Mouse (Mus musculus) MEL (cell line): ENCODE measurements at regions not wholly inside any gene's neighbourhood (a gene's known extent, or its start where the extent isn't known, plus 50 kb on each side); places are given as distances from the start of the nearest gene placed in this dataset.

ENCODE experiments used
- DNase-seq: peaks from one replicate; pipeline ENCODE4 v3.0.0; 2011; ENCODE audit warnings: low read depth, low spot score
- H3K27ac ChIP-seq: 2 replicates; pipeline ENCODE4 v1.5.1; 2012; ENCODE audit warnings: low read depth, mild to moderate bottlenecking, control low read depth, low read length, moderate library complexity; ENCODE audit not compliant: control insufficient read depth
- H3K27me3 ChIP-seq, 2 experiments: fragments of 150-350 bp in 1 of 2; sonication (generic) in 1 of 2; 2 replicates each; pipeline ENCODE4 v1.6.1; 2012; ENCODE audit warnings: low read length in 2 of 2, mild to moderate bottlenecking in 2 of 2, improper control_type of control experiment in 1 of 2, moderate library complexity in 1 of 2; ENCODE audit not compliant: insufficient read depth in 2 of 2, control insufficient read depth in 1 of 2
- H3K36me3 ChIP-seq, 2 experiments: 2 replicates each; pipeline ENCODE4 v1.6.1; 2012 to 2014; ENCODE audit warnings: low read length in 2 of 2, improper control_type of control experiment in 1 of 2, inconsistent platforms in 1 of 2, mild to moderate bottlenecking in 1 of 2; ENCODE audit not compliant: insufficient read depth in 2 of 2, control insufficient read depth in 1 of 2
- H3K4me1 ChIP-seq, 2 experiments: fragments of 150-350 bp in 1 of 2; sonication (generic) in 1 of 2; 2 replicates each; pipeline ENCODE4 v1.6.1; 2012; ENCODE audit warnings: low read length in 2 of 2, improper control_type of control experiment in 1 of 2, mild to moderate bottlenecking in 1 of 2; ENCODE audit not compliant: insufficient read depth in 2 of 2, control insufficient read depth in 1 of 2
- H3K4me3 ChIP-seq, 2 experiments: fragments of 150-350 bp in 1 of 2; sonication (generic) in 1 of 2; 2 replicates each; pipeline ENCODE4 v1.5.1; 2012; ENCODE audit warnings: low read depth in 2 of 2, low read length in 2 of 2, mild to moderate bottlenecking in 2 of 2, moderate library complexity in 2 of 2, control low read depth in 1 of 2, improper control_type of control experiment in 1 of 2; ENCODE audit not compliant: control insufficient read depth in 1 of 2, insufficient read depth in 1 of 2
- H3K79me2 ChIP-seq: 2 replicates; pipeline ENCODE4 v1.6.1; 2012; ENCODE audit warnings: mild to moderate bottlenecking, low read length, moderate library complexity; ENCODE audit not compliant: control insufficient read depth, poor library complexity, insufficient read depth
- H3K9ac ChIP-seq: 2 replicates; pipeline ENCODE4 v1.6.1; 2012; ENCODE audit warnings: low read depth, mild to moderate bottlenecking, control low read depth, low read length, moderate library complexity; ENCODE audit not compliant: control insufficient read depth, poor library complexity, severe bottlenecking
- H3K9me3 ChIP-seq: fragments of 150-350 bp; sonication (generic); replicated peaks from 2 replicates; pipeline ENCODE4 v1.6.1; 2012; ENCODE audit warnings: mild to moderate bottlenecking, low read length, improper control_type of control experiment, moderate library complexity; ENCODE audit not compliant: insufficient read depth
- CHD1 ChIP-seq: IDR thresholded peaks from 2 replicates; pipeline ENCODE4 v1.6.1; 2012; ENCODE audit warnings: low read depth, mild to moderate bottlenecking, inconsistent platforms, low read length, improper control_type of control experiment
- CTCF ChIP-seq, 3 experiments: IDR thresholded peaks in 2 of 3; conservative IDR thresholded peaks in 1 of 3; 2 replicates each; pipeline ENCODE4 v1.5.1; 2011 to 2012; ENCODE audit warnings: low read length in 3 of 3, low read depth in 2 of 3, mild to moderate bottlenecking in 2 of 3, improper control_type of control experiment in 1 of 3, inconsistent platforms in 1 of 3, mixed read lengths in 1 of 3, moderate library complexity in 1 of 3; ENCODE audit not compliant: control insufficient read depth in 1 of 3, insufficient read depth in 1 of 3, poor library complexity in 1 of 3, severe bottlenecking in 1 of 3
- ELF1 ChIP-seq: IDR thresholded peaks from 2 replicates; pipeline ENCODE4 v1.6.1; 2014; ENCODE audit warnings: low read depth, mild to moderate bottlenecking, inconsistent platforms, low read length, improper control_type of control experiment, moderate library complexity
- EP300 ChIP-seq, 2 experiments: IDR thresholded peaks; 2 replicates each; pipeline ENCODE4 v1.6.1; 2011; ENCODE audit warnings: improper control_type of control experiment in 2 of 2, low read length in 2 of 2, low read depth in 1 of 2, mild to moderate bottlenecking in 1 of 2
- ETS1 ChIP-seq: IDR thresholded peaks from 2 replicates; pipeline ENCODE4 v1.6.1; 2012; ENCODE audit warnings: low read depth, mild to moderate bottlenecking, inconsistent platforms, low read length, improper control_type of control experiment, moderate library complexity
- GABPA ChIP-seq: IDR thresholded peaks from 2 replicates; pipeline ENCODE4 v1.6.1; 2012; ENCODE audit warnings: low read depth, mild to moderate bottlenecking, inconsistent platforms, low read length, improper control_type of control experiment, moderate library complexity
- GATA1 ChIP-seq: IDR thresholded peaks from 2 replicates; pipeline ENCODE4 v1.6.1; 2011; ENCODE audit warnings: low read depth, low read length, improper control_type of control experiment
- HCFC1 ChIP-seq: IDR thresholded peaks from 2 replicates; pipeline ENCODE4 v1.6.1; 2012; ENCODE audit warnings: low read depth, mild to moderate bottlenecking, inconsistent platforms, low read length, improper control_type of control experiment, moderate library complexity
- KAT2A ChIP-seq: conservative IDR thresholded peaks from 2 replicates; pipeline ENCODE4 v1.6.1; 2012; ENCODE audit warnings: low read depth, low read length, improper control_type of control experiment, inconsistent platforms
- MAFK ChIP-seq: IDR thresholded peaks from 2 replicates; pipeline ENCODE4 v1.6.1; 2011; ENCODE audit warnings: low read depth, mild to moderate bottlenecking, low read length, improper control_type of control experiment, borderline replicate concordance
- MXI1 ChIP-seq: IDR thresholded peaks from 2 replicates; pipeline ENCODE4 v1.6.1; 2011; ENCODE audit warnings: mild to moderate bottlenecking, low read depth, low read length, improper control_type of control experiment
- MYB ChIP-seq: IDR thresholded peaks from 2 replicates; pipeline ENCODE4 v1.6.1; 2011; ENCODE audit warnings: mild to moderate bottlenecking, low read depth, low read length, improper control_type of control experiment
- NELFE ChIP-seq: IDR thresholded peaks from 2 replicates; pipeline ENCODE4 v1.6.1; 2011; ENCODE audit warnings: low read depth, low read length, improper control_type of control experiment
- NRF1 ChIP-seq: IDR thresholded peaks from 2 replicates; pipeline ENCODE4 v1.6.1; 2014; ENCODE audit warnings: low read depth, mild to moderate bottlenecking, inconsistent platforms, low read length, improper control_type of control experiment, moderate library complexity; ENCODE audit not compliant: poor library complexity, insufficient read depth, severe bottlenecking
- POLR2AphosphoS5 ChIP-seq: IDR thresholded peaks from 2 replicates; pipeline ENCODE4 v1.6.1; 2012; ENCODE audit warnings: low read depth, borderline replicate concordance, mild to moderate bottlenecking, inconsistent platforms, low read length, moderate library complexity, mixed read lengths
- RAD21 ChIP-seq: IDR thresholded peaks from 2 replicates; pipeline ENCODE4 v1.6.1; 2011; ENCODE audit warnings: mild to moderate bottlenecking, low read depth, low read length, improper control_type of control experiment
- RCOR1 ChIP-seq: IDR thresholded peaks from 2 replicates; pipeline ENCODE4 v1.6.1; 2012; ENCODE audit warnings: low read depth, mild to moderate bottlenecking, inconsistent platforms, low read length, improper control_type of control experiment
- TAL1 ChIP-seq: IDR thresholded peaks from 2 replicates; pipeline ENCODE4 v1.6.1; 2012; ENCODE audit warnings: mild to moderate bottlenecking, inconsistent platforms, low read length, moderate library complexity, mixed read lengths
- TBP ChIP-seq: IDR thresholded peaks from 2 replicates; pipeline ENCODE4 v1.8.0; 2011; ENCODE audit warnings: low read depth, low read length, improper control_type of control experiment
- UBTF ChIP-seq: IDR thresholded peaks from 2 replicates; pipeline ENCODE4 v1.6.1; 2012; ENCODE audit warnings: low read depth, mild to moderate bottlenecking, inconsistent platforms, low read length, improper control_type of control experiment, moderate library complexity, borderline replicate concordance; ENCODE audit not compliant: insufficient read depth
- ZC3H11A ChIP-seq: IDR thresholded peaks from 2 replicates; pipeline ENCODE4 v1.6.1; 2012; ENCODE audit warnings: low read depth, mild to moderate bottlenecking, inconsistent platforms, low read length, improper control_type of control experiment
- ZKSCAN1 ChIP-seq: IDR thresholded peaks from 2 replicates; pipeline ENCODE4 v1.6.1; 2012; ENCODE audit warnings: low read depth, mild to moderate bottlenecking, inconsistent platforms, low read length, improper control_type of control experiment, moderate library complexity

GRCm38 (mm10) chr13:18471534-18471933 is 74.0 kb upstream of the Pou6f2 start:
- Histone ChIP-seq H3K27me3 (no peaks in the 10 kb centered on the region; a peak in 1 of 4 replicates), H3K79me2 (no peaks in the 10 kb centered on the region), H3K4me1 (no peaks in the 10 kb centered on the region), H3K27ac (no peak overlapping the region), H3K36me3 (no peaks in the 10 kb centered on the region), H3K4me3 (no peak overlapping the region), H3K9ac (no peak overlapping the region), H3K9me3 (no peaks in the 10 kb centered on the region)
- no peak for DNase-seq
- TF ChIP-seq MXI1 (no peak), ELF1 (no peak), KAT2A (no peak), CTCF (IDR thresholded peaks at IDR 0.05 in 2 of 3, conservative IDR thresholded peaks at IDR 0.05 in 1 of 3; ENCODE audit: control insufficient read depth in 1 of 3, insufficient read depth in 1 of 3, low read depth in 2 of 3, low read length in 3 of 3, poor library complexity in 1 of 3, severe bottlenecking in 1 of 3) (no peak), EP300 (IDR thresholded peaks at IDR 0.05; ENCODE audit: low read depth in 1 of 2, low read length in 2 of 2) (no peak), TAL1 (no peak), RCOR1 (no peak), HCFC1 (no peak), GABPA (no peak), TBP (no peak), UBTF (no peak), ZC3H11A (no peak), CHD1 (no peak), POLR2AphosphoS5 (no peak), MYB (no peak), GATA1 (no peak), RAD21 (no peak), MAFK (no peak), ETS1 (no peak), NELFE (no peak)

- no peak for DNase-seq
- no peak overlapping the region for H3K4me3 ChIP-seq
- H3K4me1 ChIP-seq = no peaks in the 10 kb centered on the region
- H3K27ac ChIP-seq = no peak overlapping the region
- TF ChIP-seq RAD21 (no peak), ZKSCAN1 (no peak), NRF1 (no peak)
- H3K9ac ChIP-seq = no peak overlapping the region
- no peaks in the 10 kb centered on the region; a peak in 1 of 4 replicates for H3K27me3 ChIP-seq
- no peaks in the 10 kb centered on the region for H3K9me3 ChIP-seq
- no peaks in the 10 kb centered on the region for H3K36me3 ChIP-seq
- no peaks in the 10 kb centered on the region for H3K79me2 ChIP-seq
These were observed 68.4 kb upstream of the Pou6f2 start for GRCm38 (mm10) chr13:18465921-18466320.
